Mouse (Mus musculus) myocyte (in vitro differentiated cells): ENCODE measurements around the gene Lrmda.

Experiments used
- CEBPB ChIP-seq: IDR thresholded peaks from 2 replicates; pipeline ENCODE4 v1.6.1; 2011; ENCODE audit warnings: mild to moderate bottlenecking, moderate library complexity; ENCODE audit not compliant: poor library complexity, insufficient read depth, severe bottlenecking
- MYOD1 ChIP-seq, 3 experiments: IDR thresholded peaks; one replicate each; pipeline ENCODE4 v1.6.1; 2011; ENCODE audit warnings: control low read depth in 2 of 3, low read depth in 2 of 3, mild to moderate bottlenecking in 2 of 3, moderate library complexity in 1 of 3; ENCODE audit not compliant: insufficient read length in 2 of 3, control insufficient read depth in 1 of 3
- MYOG ChIP-seq, 3 experiments: IDR thresholded peaks; one replicate each; pipeline ENCODE4 v1.6.1; 2011; ENCODE audit warnings: control low read depth in 2 of 3, low read depth in 2 of 3, mild to moderate bottlenecking in 2 of 3; ENCODE audit not compliant: insufficient read length in 2 of 3, control insufficient read depth in 1 of 3, insufficient read depth in 1 of 3
- POLR2A ChIP-seq: IDR thresholded peaks from one replicate; pipeline ENCODE4 v1.6.1; 2011; ENCODE audit warnings: low read depth, mild to moderate bottlenecking, control low read depth, moderate library complexity; ENCODE audit not compliant: insufficient read length
- TCF12 ChIP-seq: IDR thresholded peaks from one replicate; pipeline ENCODE4 v1.6.1; 2011; ENCODE audit warnings: mild to moderate bottlenecking, control low read depth; ENCODE audit not compliant: poor library complexity, insufficient read depth, severe bottlenecking

DNA sequence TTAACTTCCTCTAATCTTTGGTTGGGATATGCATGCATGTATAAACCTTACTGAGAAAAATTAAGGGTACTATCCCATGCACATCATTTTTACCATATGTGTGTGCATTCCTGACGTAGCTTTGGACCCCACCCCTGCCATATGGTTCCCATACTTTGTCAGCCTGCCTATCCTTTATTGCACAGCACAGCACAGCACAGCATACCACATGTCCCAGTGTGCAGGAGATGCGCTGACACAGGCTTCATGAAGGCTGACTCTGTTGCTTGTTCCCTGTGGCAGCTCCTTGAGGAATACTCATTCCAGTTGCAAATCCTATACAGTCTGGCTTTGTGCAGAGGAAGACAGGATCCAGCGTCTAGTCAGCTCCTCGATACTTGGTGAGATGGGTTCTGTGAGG is 903.1 kb downstream of the Lrmda start:
- no peak for TF ChIP-seq POLR2A
- TF ChIP-seq TCF12, result no peak
- TF ChIP-seq MYOG (IDR thresholded peaks at IDR 0.05; ENCODE audit: control insufficient read depth in 1 of 3, insufficient read depth in 1 of 3, insufficient read length in 2 of 3, low read depth in 2 of 3), result no peak
- no peak for TF ChIP-seq CEBPB
- no peak for TF ChIP-seq MYOD1 (IDR thresholded peaks at IDR 0.05; ENCODE audit: control insufficient read depth in 1 of 3, insufficient read length in 2 of 3, low read depth in 2 of 3)
